Mouse (Mus musculus) heart, adult 2 months (tissue): ENCODE results near the gene Pik3ip1.

Experiments
- CTCF ChIP-seq: fragments of 200-600 bp; IDR thresholded peaks from 2 replicates; pipeline ENCODE4 v1.8.1; 2022; ENCODE audit warnings: antibody characterized with exemption, mild to moderate bottlenecking, moderate library complexity
- EP300 ChIP-seq: fragments of 200-500 bp; IDR thresholded peaks from 2 replicates; pipeline ENCODE4 v1.6.1; 2011; ENCODE audit warnings: low read depth, low read length, control low read depth; ENCODE audit not compliant: insufficient read depth
- POLR2A ChIP-seq: fragments of 200-500 bp; IDR thresholded peaks from 2 replicates; pipeline ENCODE4 v1.6.1; 2011; ENCODE audit warnings: mild to moderate bottlenecking, low read depth, low read length, control low read depth; ENCODE audit not compliant: insufficient read depth

GRCm38 (mm10) chr11:3348576-3349342 lies 18.6 kb downstream of the Pik3ip1 start:
- TF ChIP-seq POLR2A, result no peak
- TF ChIP-seq CTCF, result no peak
- no peak for TF ChIP-seq EP300
